ENCODE assay signal across 21 mouse cellular contexts in genomic region chr13:101501845-101502284, GRCm38 (mm10).
DNase-seq lines count a peak whose midpoint lies in the region; ATAC-seq and TF ChIP-seq lines count a peak whose summit lies in the region.
"Had no signal": no experiment of that assay in that cellular context is flagged by ENCODE, and none has a peak within 500 bp of the region (broad histone marks: within the 10 kb centered on the region; RNA-seq: fewer than 3 reads in every experiment).

No protein-coding gene starts in this region.

- H3K36me3 ChIP-seq in midbrain, embryonic 14.5 days (ENCODE audit: control insufficient read depth, insufficient read depth, low read length) = no peaks in the 10 kb centered on the region
- no peaks in the 10 kb centered on the region for H3K36me3 ChIP-seq in midbrain, embryonic 11.5 days (ENCODE audit: control insufficient read depth, insufficient read depth, low read length)
- no peaks in the 10 kb centered on the region for H3K36me3 ChIP-seq in kidney, embryonic 14.5 days (ENCODE audit: control insufficient read depth, insufficient read depth, low read length)
- H3K36me3 ChIP-seq: G1E; limb, embryonic 12.5 days; liver, embryonic 13.5 days; lung, embryonic 15.5 days; neural tube, embryonic 12.5 days had no signal

- DNase-seq in cerebellum, adult 2 months = no peak
- no peak for DNase-seq in frontal cortex, postnatal 36 days (ENCODE audit: low spot score in 2 of 2)
- peak; percentile 9 for DNase-seq in midbrain, embryonic 14.5 days
- no peak for DNase-seq in midbrain, embryonic 11.5 days (ENCODE audit: low spot score, missing footprints)
- DNase-seq in layer of hippocampus, adult 9-11 months = no peak
- DNase-seq: adrenal gland, adult 2 months; heart, postnatal 14 days; kidney, adult 9 months; liver, embryonic 13.5 days; right cerebral cortex, postnatal 25 days had no signal

- no peak for TF ChIP-seq CTCF in cerebellum, adult 2 months (IDR thresholded peaks at IDR 0.05; ENCODE audit: borderline replicate concordance, insufficient read depth, low read depth, low read length)

- peaks cover 4% of the 10 kb centered on the region for H3K4me1 ChIP-seq in cerebellum, adult 2 months (ENCODE audit: control insufficient read depth, insufficient read depth, low read length)
- H3K4me1 ChIP-seq in midbrain, embryonic 14.5 days (ENCODE audit: control insufficient read depth, insufficient read depth, low read length) = no peaks in the 10 kb centered on the region
- no peaks in the 10 kb centered on the region for H3K4me1 ChIP-seq in midbrain, embryonic 11.5 days (ENCODE audit: control insufficient read depth, insufficient read depth, low read length)
- no peaks in the 10 kb centered on the region for H3K4me1 ChIP-seq in kidney, embryonic 14.5 days (ENCODE audit: control insufficient read depth, insufficient read depth, low read length)
- H3K4me1 ChIP-seq: limb, embryonic 12.5 days; neural tube, embryonic 12.5 days had no signal

- H3K4me2 ChIP-seq in midbrain, embryonic 14.5 days (ENCODE audit: low read length) = no peak overlapping the region
- no peak overlapping the region for H3K4me2 ChIP-seq in midbrain, embryonic 11.5 days
- no peak overlapping the region for H3K4me2 ChIP-seq in kidney, embryonic 14.5 days (replicated peaks; ENCODE audit: low read depth, low read length)
- H3K4me2 ChIP-seq: heart, embryonic 11.5 days; limb, embryonic 12.5 days; liver, embryonic 13.5 days; lung, embryonic 15.5 days; neural tube, embryonic 12.5 days had no signal

- H3K27ac ChIP-seq in cerebellum, adult 2 months (ENCODE audit: insufficient read depth, low read length) = no peak overlapping the region
- no peak overlapping the region for H3K27ac ChIP-seq in midbrain, embryonic 14.5 days (replicated peaks; ENCODE audit: low read depth, low read length)
- H3K27ac ChIP-seq in midbrain, embryonic 11.5 days (ENCODE audit: low read depth, low read length) = no peak overlapping the region
- no peak overlapping the region for H3K27ac ChIP-seq in kidney, embryonic 14.5 days (ENCODE audit: low read depth, low read length)
- H3K27ac ChIP-seq: limb, embryonic 12.5 days; liver, embryonic 13.5 days; lung, embryonic 15.5 days; macrophage; neural tube, embryonic 12.5 days had no signal

- ATAC-seq in cerebellum, adult (ENCODE audit: insufficient number of reproducible peaks, low FRiP score, low TSS enrichment) = peak; percentile 61; the same call in 1 of the 2 replicates
- peak; percentile 63 for ATAC-seq in frontal cortex, adult (ENCODE audit: low TSS enrichment)
- no peak for ATAC-seq in midbrain, embryonic 14.5 days (ENCODE audit: low FRiP score, low TSS enrichment)
- ATAC-seq in midbrain, embryonic 11.5 days (ENCODE audit: low FRiP score) = no peak
- ATAC-seq in kidney, embryonic 14.5 days (ENCODE audit: low FRiP score, low TSS enrichment) = no peak
- ATAC-seq: CD4-positive, CD25-positive, alpha-beta regulatory T cell, adult 4 months had no signal

- peaks cover 3% of the 10 kb centered on the region; the same call in 1 of the 2 replicates for H3K9me3 ChIP-seq in midbrain, embryonic 14.5 days (ENCODE audit: control insufficient read depth, low read length)
- H3K9me3 ChIP-seq in midbrain, embryonic 11.5 days (ENCODE audit: control insufficient read depth, low read length) = no peaks in the 10 kb centered on the region
- H3K9me3 ChIP-seq in kidney, embryonic 14.5 days (ENCODE audit: control insufficient read depth, low read length) = no peaks in the 10 kb centered on the region
- H3K9me3 ChIP-seq: G1E; limb, embryonic 12.5 days; liver, embryonic 13.5 days; lung, embryonic 15.5 days; neural tube, embryonic 12.5 days had no signal

- no peaks in the 10 kb centered on the region for H3K27me3 ChIP-seq in cerebellum, adult 2 months (ENCODE audit: control insufficient read depth, insufficient read depth, low read length)
- H3K27me3 ChIP-seq in midbrain, embryonic 14.5 days (ENCODE audit: control insufficient read depth, insufficient read depth, low read length) = no peaks in the 10 kb centered on the region
- no peaks in the 10 kb centered on the region for H3K27me3 ChIP-seq in midbrain, embryonic 11.5 days (ENCODE audit: control insufficient read depth, insufficient read depth, low read length)
- no peaks in the 10 kb centered on the region for H3K27me3 ChIP-seq in kidney, embryonic 14.5 days (ENCODE audit: control insufficient read depth, insufficient read depth, low read length)
- H3K27me3 ChIP-seq: limb, embryonic 12.5 days; lung, embryonic 15.5 days; neural tube, embryonic 12.5 days had no signal

- no peak overlapping the region for H3K9ac ChIP-seq in midbrain, embryonic 14.5 days (replicated peaks; ENCODE audit: low read length)
- H3K9ac ChIP-seq in midbrain, embryonic 11.5 days (ENCODE audit: low read length) = no peak overlapping the region
- H3K9ac ChIP-seq in kidney, embryonic 14.5 days (ENCODE audit: low read depth, low read length) = no peak overlapping the region
- H3K9ac ChIP-seq: limb, embryonic 12.5 days; liver, embryonic 13.5 days; lung, embryonic 15.5 days; neural tube, embryonic 12.5 days had no signal

- 19% methylated on average over 5 of the region's 5 CpGs for WGBS in cerebellum, adult 2 months
- WGBS in midbrain, embryonic 14.5 days = 73% methylated on average over 5 of the region's 5 CpGs
- 92% methylated on average over 5 of the region's 5 CpGs for WGBS in midbrain, embryonic 11.5 days
- WGBS in kidney, embryonic 14.5 days = 66% methylated on average over 5 of the region's 5 CpGs

- no peak for TF ChIP-seq POLR2A in cerebellum, adult 2 months (IDR thresholded peaks at IDR 0.05; ENCODE audit: borderline replicate concordance, insufficient read depth, low read length)

- H3K4me3 ChIP-seq in cerebellum, adult 2 months (replicated peaks; ENCODE audit: insufficient read depth, low read depth, low read length) = no peak overlapping the region
- H3K4me3 ChIP-seq in midbrain, embryonic 14.5 days (replicated peaks; ENCODE audit: low read depth, low read length) = no peak overlapping the region
- H3K4me3 ChIP-seq in midbrain, embryonic 11.5 days (ENCODE audit: low read depth, low read length) = no peak overlapping the region
- H3K4me3 ChIP-seq in kidney, embryonic 14.5 days (ENCODE audit: low read length) = no peak overlapping the region
- H3K4me3 ChIP-seq: erythroblast, embryonic 14.5 days; limb, embryonic 12.5 days; liver, embryonic 13.5 days; lung, embryonic 15.5 days; neural tube, embryonic 12.5 days had no signal

Comparison
In these comparisons a context has a peak if more than half of its experiments do, and no peak if none do; other contexts are left out.
1. ATAC-seq: peak in cerebellum, adult (single experiment) and frontal cortex, adult (single experiment); none in midbrain, embryonic 14.5 days (single experiment), midbrain, embryonic 11.5 days (single experiment) and kidney, embryonic 14.5 days (single experiment).